Mouse (Mus musculus): ENCODE measurements around the gene Gm20716. TPM values are rescaled to one million over a fixed set of nuclear protein-coding genes. Genes with fewer than 3 reads are reported as not detected.

Gene Gm20716
- polyA plus RNA-seq, 1 experiment from 2014 or later: 23.1 TPM

DNA sequence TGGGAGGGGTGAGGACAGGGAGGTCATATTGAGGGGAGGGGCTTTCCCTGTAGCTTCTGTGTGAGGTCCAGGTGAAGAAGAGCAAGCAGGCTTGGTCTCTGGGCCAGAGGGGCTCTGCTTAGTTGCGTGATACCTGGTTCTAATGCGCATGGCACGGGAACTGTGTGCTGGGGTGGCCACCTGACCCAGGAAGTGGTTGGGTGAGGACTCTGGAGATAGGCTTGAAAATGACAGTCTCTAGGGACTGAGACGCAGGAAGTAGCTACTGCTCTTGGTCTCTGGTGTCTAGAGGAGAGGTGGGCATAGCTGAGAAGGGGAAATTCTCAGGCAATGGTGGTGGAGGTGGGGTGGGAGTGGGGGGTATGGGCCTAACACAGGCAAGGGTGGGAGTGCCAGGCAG, 27.0 kb upstream of the Gm20716 start:
- Histone ChIP-seq H3K27ac (ENCODE audit: low read depth) (no peak overlapping the region), H3K9ac (no peak overlapping the region), H3K4me3 (ENCODE audit: low read depth, low read length) (no peak overlapping the region), H3K27me3 (ENCODE audit: insufficient read depth, low read length) (no peaks in the 10 kb centered on the region), H3K36me3 (ENCODE audit: insufficient read depth) (no peaks in the 10 kb centered on the region), H3K4me2 (no peak overlapping the region), H3K4me1 (ENCODE audit: insufficient read depth) (no peaks in the 10 kb centered on the region), H3K9me3 (ENCODE audit: low read depth, low read length) (no peaks in the 10 kb centered on the region)
- ATAC-seq (ENCODE audit: insufficient read depth) (no peak), DNase-seq (no peak)
- TF ChIP-seq CTCF (IDR thresholded peaks at IDR 0.05; ENCODE audit: low read depth): no peak
- WGBS: 87% methylated on average over 4 of the region's 4 CpGs

GRCm38 (mm10) chr2:168256506-168256905, 26.3 kb upstream of the Gm20716 start:
- DNase-seq (no peak), ATAC-seq (ENCODE audit: insufficient read depth) (no peak)
- no peaks in the 10 kb centered on the region for H3K27me3 ChIP-seq (ENCODE audit: insufficient read depth, low read length)
- TF ChIP-seq CTCF (IDR thresholded peaks at IDR 0.05; ENCODE audit: low read depth): no peak
- no peak overlapping the region for H3K4me3 ChIP-seq (ENCODE audit: low read depth, low read length)
- no peaks in the 10 kb centered on the region for H3K36me3 ChIP-seq (ENCODE audit: insufficient read depth)
- H3K4me2 ChIP-seq: no peak overlapping the region
- H3K9ac ChIP-seq: no peak overlapping the region
- no peaks in the 10 kb centered on the region for H3K9me3 ChIP-seq (ENCODE audit: low read depth, low read length)
- H3K27ac ChIP-seq (ENCODE audit: low read depth): no peak overlapping the region
- 65% methylated on average over 3 of the region's 3 CpGs for WGBS
- no peaks in the 10 kb centered on the region for H3K4me1 ChIP-seq (ENCODE audit: insufficient read depth)

GRCm38 (mm10) chr2:168253822-168254221, 23.7 kb upstream of the Gm20716 start:
- H3K4me1 ChIP-seq (ENCODE audit: insufficient read depth): no peaks in the 10 kb centered on the region
- no peak overlapping the region for H3K4me3 ChIP-seq (ENCODE audit: low read depth, low read length)
- no peaks in the 10 kb centered on the region for H3K27me3 ChIP-seq (ENCODE audit: insufficient read depth, low read length)
- no peak overlapping the region for H3K27ac ChIP-seq (ENCODE audit: low read depth)
- H3K36me3 ChIP-seq (ENCODE audit: insufficient read depth): no peaks in the 10 kb centered on the region
- no peak overlapping the region for H3K9ac ChIP-seq
- WGBS: 29% methylated on average over 7 of the region's 7 CpGs
- H3K4me2 ChIP-seq: no peak overlapping the region
- H3K9me3 ChIP-seq (ENCODE audit: low read depth, low read length): no peaks in the 10 kb centered on the region
- TF ChIP-seq CTCF (IDR thresholded peaks at IDR 0.05; ENCODE audit: low read depth): no peak
- DNase-seq: no peak
- ATAC-seq (ENCODE audit: insufficient read depth): no peak

DNA sequence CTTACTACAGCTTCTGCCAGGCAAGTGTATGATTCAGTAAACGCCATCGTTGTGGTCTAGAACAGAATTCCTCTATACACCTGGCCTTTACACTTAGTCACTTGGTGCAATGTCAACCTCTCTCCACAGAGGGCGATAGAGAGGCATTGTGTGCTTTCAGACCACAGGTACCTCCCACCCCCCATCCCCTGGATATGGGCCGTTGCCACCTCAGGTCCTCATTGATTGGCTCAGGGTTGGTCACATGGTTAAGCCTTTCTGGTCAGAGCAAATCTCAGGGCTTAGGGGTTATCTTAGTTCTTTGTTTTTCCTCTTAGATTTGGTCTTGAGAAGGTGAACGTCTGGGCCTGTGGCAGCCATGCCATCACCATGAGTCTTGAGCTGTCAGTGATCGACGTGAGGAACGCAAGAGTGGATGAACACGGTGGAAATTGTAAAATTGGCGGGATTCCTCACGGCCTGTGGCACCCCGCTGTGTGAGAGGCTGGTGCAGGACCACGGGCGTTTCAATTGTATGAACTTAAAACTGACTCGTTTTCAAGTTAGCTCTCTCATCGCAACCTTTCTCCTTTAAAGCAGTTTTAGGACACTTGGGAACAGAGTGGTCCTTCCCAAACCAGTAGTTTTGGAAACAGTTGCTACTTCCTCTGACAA, 22.6 kb upstream of the Gm20716 start:
- H3K36me3 ChIP-seq (ENCODE audit: insufficient read depth): no peaks in the 10 kb centered on the region
- no peak overlapping the region for H3K4me3 ChIP-seq (ENCODE audit: low read depth, low read length)
- WGBS: 14% methylated on average over 16 of the region's 16 CpGs
- ATAC-seq (ENCODE audit: insufficient read depth) (no peak), DNase-seq (peak; percentile 75)
- no peaks in the 10 kb centered on the region for H3K27me3 ChIP-seq (ENCODE audit: insufficient read depth, low read length)
- H3K9ac ChIP-seq: no peak overlapping the region
- peak; percentile 74 for TF ChIP-seq CTCF (IDR thresholded peaks at IDR 0.05; ENCODE audit: low read depth)
- H3K27ac ChIP-seq (ENCODE audit: low read depth): no peak overlapping the region
- peak overlapping the region; percentile 36; the same call in 1 of the 2 replicates for H3K4me2 ChIP-seq
- no peaks in the 10 kb centered on the region for H3K4me1 ChIP-seq (ENCODE audit: insufficient read depth)
- H3K9me3 ChIP-seq (ENCODE audit: low read depth, low read length): no peaks in the 10 kb centered on the region

GRCm38 (mm10) chr2:168250270-168250669, 20.1 kb upstream of the Gm20716 start:
- H3K36me3 ChIP-seq (ENCODE audit: insufficient read depth): no peaks in the 10 kb centered on the region
- H3K9me3 ChIP-seq (ENCODE audit: low read depth, low read length): no peaks in the 10 kb centered on the region
- H3K4me1 ChIP-seq (ENCODE audit: insufficient read depth): no peaks in the 10 kb centered on the region
- 16% methylated on average over 8 of the region's 8 CpGs for WGBS
- peak; percentile 94 for TF ChIP-seq CTCF (IDR thresholded peaks at IDR 0.05; ENCODE audit: low read depth)
- ATAC-seq (ENCODE audit: insufficient read depth) (no peak), DNase-seq (peak; percentile 92)
- H3K4me2 ChIP-seq: no peak overlapping the region
- no peaks in the 10 kb centered on the region for H3K27me3 ChIP-seq (ENCODE audit: insufficient read depth, low read length)
- H3K9ac ChIP-seq: no peak overlapping the region
- H3K27ac ChIP-seq (ENCODE audit: low read depth): no peak overlapping the region
- H3K4me3 ChIP-seq (ENCODE audit: low read depth, low read length): no peak overlapping the region

- H3K27me3 ChIP-seq (ENCODE audit: insufficient read depth, low read length): no peaks in the 10 kb centered on the region
- H3K4me3 ChIP-seq (ENCODE audit: low read depth, low read length): no peak overlapping the region
- peak; percentile 71 for DNase-seq
- no peak overlapping the region for H3K4me2 ChIP-seq
- no peaks in the 10 kb centered on the region for H3K9me3 ChIP-seq (ENCODE audit: low read depth, low read length)
- WGBS: 26% methylated on average over 2 of the region's 2 CpGs
- no peak for ATAC-seq (ENCODE audit: insufficient read depth)
- no peaks in the 10 kb centered on the region for H3K4me1 ChIP-seq (ENCODE audit: insufficient read depth)
- H3K36me3 ChIP-seq (ENCODE audit: insufficient read depth): no peaks in the 10 kb centered on the region
- no peak overlapping the region for H3K9ac ChIP-seq
- no peak overlapping the region for H3K27ac ChIP-seq (ENCODE audit: low read depth)
- TF ChIP-seq CTCF (IDR thresholded peaks at IDR 0.05; ENCODE audit: low read depth): peak; percentile 62
Measured at GRCm38 (mm10) chr2:168248856-168249245, 18.7 kb upstream of the Gm20716 start.

DNA sequence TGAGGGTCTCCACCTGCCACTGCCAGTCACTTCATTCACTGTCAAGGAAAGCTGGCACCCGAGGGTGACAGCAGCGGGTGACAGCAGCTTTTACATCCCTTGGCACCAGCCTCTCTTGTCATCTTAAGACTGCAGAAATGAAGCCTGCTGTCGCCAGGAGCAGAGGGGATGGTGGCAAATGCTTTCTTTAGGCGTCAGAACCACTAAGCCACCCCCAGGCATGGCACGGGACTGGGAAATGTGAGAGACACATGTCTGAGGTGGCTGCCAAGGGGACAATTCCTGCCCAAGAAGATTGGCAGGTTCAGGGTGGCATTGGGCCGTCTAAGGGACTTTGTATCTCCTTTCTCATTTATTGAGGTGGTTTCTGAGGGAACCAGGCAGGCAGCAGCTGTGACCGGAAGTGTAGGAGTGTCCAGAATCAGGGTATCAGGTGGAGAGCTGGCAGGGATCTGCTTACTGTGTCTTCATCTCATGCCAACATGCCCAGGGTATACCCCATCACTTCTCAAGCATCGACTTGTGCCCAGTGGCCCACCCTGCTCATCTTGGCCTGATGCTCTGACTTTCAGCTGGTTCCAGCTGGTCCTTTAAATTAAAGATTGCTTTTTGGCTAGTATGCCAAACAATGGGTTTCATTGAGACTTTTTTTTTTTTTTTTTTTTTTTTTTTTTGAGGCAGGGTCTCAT, 18.1 kb upstream of the Gm20716 start:
- Histone ChIP-seq H3K9me3 (ENCODE audit: low read depth, low read length) (no peaks in the 10 kb centered on the region), H3K36me3 (ENCODE audit: insufficient read depth) (no peaks in the 10 kb centered on the region), H3K4me3 (ENCODE audit: low read depth, low read length) (no peak overlapping the region), H3K27ac (ENCODE audit: low read depth) (no peak overlapping the region), H3K4me1 (ENCODE audit: insufficient read depth) (no peaks in the 10 kb centered on the region), H3K9ac (no peak overlapping the region), H3K4me2 (no peak overlapping the region), H3K27me3 (ENCODE audit: insufficient read depth, low read length) (no peaks in the 10 kb centered on the region)
- TF ChIP-seq CTCF (IDR thresholded peaks at IDR 0.05; ENCODE audit: low read depth): no peak
- ATAC-seq (ENCODE audit: insufficient read depth) (no peak), DNase-seq (no peak)
- WGBS: 67% methylated on average over 8 of the region's 8 CpGs

Data from lung, embryonic 14.5 days (tissue).